Mouse (Mus musculus): ENCODE measurements around the gene Lalba. TPM values are rescaled to one million over a fixed set of nuclear protein-coding genes. Genes with fewer than 3 reads are reported as not detected.
A peak's percentile ranks its signal among the peaks of the same experiment; 100 is the strongest.
"Not testable (repeated sequence)": the region's sequence is repeated elsewhere in the genome, so short reads cannot be mapped to it uniquely, and the experiment has no call there.

Lalba gene
- total RNA-seq (2021) = not detected

DNA sequence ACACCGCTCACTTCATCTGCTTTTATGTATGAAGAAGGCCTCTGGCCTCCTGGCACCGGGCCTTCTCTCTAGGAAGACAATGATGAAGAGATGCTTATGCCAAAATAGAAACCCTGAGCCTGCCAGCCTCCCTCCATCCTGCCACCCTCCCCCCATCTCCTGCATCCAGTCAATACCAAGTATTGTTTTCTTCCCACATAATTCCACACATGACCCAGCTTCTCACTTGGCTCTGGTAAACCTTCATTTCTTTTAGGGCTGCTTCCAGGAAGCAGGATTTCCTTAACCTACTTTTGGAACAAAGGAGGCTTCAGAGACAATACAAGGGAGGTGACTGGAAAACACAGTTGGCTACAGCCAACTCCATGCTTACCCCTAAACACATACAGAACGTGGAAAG is at the start of gene Lalba:
Gene Lalba (minus strand): TSS at position 21 of the 400 bp plus-strand sequence.
- intact Hi-C loops (cut with DNase I) = no loop called here
- DNase-seq = no peak

DNA sequence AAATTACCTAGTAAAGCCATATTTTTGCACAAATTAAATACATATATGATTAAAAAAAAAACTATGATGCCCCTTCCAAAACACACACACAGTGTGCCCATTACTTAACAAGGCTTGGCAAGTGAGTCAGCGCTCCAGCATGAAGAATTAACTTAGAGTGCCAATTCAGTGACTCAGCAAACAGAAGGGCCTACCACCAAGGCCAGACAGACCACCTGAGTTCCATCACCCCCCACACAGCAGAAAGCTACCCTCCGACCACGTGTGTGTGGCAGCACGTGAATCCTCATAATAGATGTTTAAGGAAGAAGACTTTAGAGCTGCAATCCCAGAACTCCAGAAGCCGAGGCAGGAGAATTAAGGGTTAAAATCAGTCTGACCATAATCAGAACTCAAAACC is 49.8 kb upstream of the Lalba start:
- DNase-seq = no peak
- intact Hi-C loops (cut with DNase I) = no loop called here

DNA sequence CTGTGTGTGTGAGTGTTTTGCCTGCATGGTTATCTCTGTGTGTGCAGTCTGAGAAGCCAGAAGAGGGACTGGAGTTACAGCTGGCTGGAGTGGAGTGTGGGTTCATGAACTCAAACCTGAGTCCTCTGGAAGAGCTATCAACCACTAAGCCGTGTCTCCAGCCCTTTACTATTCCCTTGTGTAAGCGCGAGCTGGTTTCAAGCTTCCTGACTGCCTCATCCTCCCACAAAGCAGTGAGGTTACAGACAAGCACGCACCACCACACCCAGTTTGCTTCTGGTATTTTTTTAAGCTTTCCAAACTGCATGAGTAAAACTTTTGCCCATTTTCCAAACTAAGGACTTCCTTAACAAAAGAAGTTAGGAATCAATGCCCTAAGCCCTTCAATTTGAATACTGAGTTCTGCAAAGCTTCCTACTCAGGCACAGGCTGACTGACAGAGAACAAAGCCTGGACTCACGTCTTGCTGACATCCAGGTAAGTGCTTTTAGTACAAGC is 45.6 kb upstream of the Lalba start:
- intact Hi-C loops (cut with DNase I) = no loop called here
- no peak for DNase-seq

GRCm38 (mm10) chr15:98527056-98527771 is 44.7 kb upstream of the Lalba start:
- no peak for DNase-seq
- intact Hi-C loops (cut with DNase I) = no loop called here

GRCm38 (mm10) chr15:98526057-98526456 is 43.5 kb upstream of the Lalba start:
- no peak for DNase-seq
- intact Hi-C loops (cut with DNase I) = no loop called here

- intact Hi-C loops (cut with DNase I) = no loop called here
- DNase-seq = no peak
Observed at GRCm38 (mm10) chr15:98521245-98521644, 38.7 kb upstream of the Lalba start.

- intact Hi-C loops (cut with DNase I) = loop anchor here (10.0 kb wide), 1 partner anchor 353 kb away; the partner anchor contains the start of genes Asb8 and Ccdc184
- peak; percentile 54 for DNase-seq
Observed at GRCm38 (mm10) chr15:98517380-98518355, 35.1 kb upstream of the Lalba start.

GRCm38 (mm10) chr15:98514845-98515244 is 32.3 kb upstream of the Lalba start:
- not testable (repeated sequence) for DNase-seq
- intact Hi-C loops (cut with DNase I) = loop anchor here (10.0 kb wide), 1 partner anchor 350 kb away; the partner anchor contains the start of genes Asb8 and Ccdc184

GRCm38 (mm10) chr15:98514146-98514545 is 31.6 kb upstream of the Lalba start:
- intact Hi-C loops (cut with DNase I) = loop anchor here (10.0 kb wide), 1 partner anchor 349 kb away; the partner anchor contains the start of genes Asb8 and Ccdc184
- no peak for DNase-seq

DNA sequence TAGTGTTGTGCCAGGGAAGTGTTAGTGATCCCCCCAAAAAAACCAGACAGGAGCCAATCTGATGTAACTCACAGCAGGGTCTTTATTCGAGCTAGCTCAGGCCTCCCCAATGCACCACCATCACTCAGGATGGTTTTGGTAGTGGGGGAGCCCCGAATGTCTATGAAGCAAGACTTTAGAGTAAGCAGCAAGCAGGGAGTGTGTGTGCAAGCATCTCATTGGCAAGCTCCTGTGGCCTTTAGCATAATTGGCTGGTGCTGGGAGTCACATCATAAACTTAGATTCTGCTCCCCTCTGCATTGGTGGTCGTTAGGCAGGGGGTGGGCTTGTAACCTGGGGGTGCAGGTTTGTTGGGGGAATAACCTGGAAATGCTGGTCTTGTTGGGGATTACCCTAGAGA is 31.2 kb upstream of the Lalba start:
- not testable (repeated sequence) for DNase-seq
- intact Hi-C loops (cut with DNase I) = loop anchor here (10.0 kb wide), 1 partner anchor 349 kb away; the partner anchor contains the start of genes Asb8 and Ccdc184

DNA sequence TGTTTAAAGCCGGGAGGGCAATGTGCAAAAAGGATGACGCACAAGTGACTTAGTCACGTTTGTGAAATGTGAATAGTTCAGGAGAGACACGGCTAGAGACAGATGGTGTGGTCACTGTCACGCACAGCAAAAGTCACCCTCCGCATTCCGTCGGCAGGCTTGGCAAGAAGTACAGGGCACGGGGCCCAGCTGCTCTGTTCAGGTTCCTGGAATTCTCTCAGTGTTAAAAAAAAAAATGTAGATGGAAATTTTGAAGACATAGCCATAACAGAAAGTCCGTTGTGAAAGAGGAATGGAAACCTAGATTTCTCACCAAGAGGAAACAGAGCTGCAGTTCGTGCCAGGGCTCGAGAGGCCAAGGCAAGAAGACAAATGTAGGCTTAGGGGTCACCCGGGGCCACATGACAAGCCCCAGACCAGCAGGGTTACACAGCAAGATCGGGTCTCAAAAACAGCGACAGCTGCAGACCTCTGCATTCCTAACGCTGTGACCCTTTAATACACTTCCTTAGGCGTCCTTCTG is 30.3 kb upstream of the Lalba start:
- intact Hi-C loops (cut with DNase I) = loop anchor here (10.0 kb wide), 1 partner anchor 348 kb away; the partner anchor contains the start of genes Asb8 and Ccdc184
- DNase-seq = peak; percentile 36

- intact Hi-C loops (cut with DNase I) = loop anchor here (10.0 kb wide), 1 partner anchor 347 kb away; the partner anchor contains the start of genes Asb8 and Ccdc184
- DNase-seq = no peak
Observed at GRCm38 (mm10) chr15:98512232-98512631, 29.7 kb upstream of the Lalba start.

DNA sequence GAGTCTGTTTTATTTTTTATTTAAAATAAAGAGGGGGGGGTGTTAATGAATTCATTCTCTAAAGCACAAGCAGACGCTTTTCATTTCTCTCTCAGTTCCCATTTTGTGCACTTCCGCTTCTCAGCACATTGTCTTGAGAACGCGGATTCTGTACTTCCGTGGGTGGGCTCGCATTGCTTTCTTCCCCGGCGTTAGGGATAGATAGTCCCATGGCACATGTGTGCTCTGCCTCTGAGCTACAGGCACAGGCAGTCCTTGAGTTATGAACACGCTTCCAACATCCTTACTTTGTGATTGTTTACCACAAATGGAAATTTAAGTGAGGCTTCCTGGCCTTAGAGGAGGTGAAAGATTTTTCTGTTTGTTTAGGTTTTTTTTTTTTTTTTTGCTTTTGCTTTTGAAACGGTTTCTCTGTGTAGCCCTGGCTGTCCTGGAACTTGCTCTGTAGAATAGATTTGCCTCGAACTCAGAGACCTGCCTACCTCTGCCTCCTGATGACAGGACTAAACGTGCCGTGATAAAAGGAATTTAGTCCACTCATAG is 28.9 kb upstream of the Lalba start:
- no peak for DNase-seq
- intact Hi-C loops (cut with DNase I) = loop anchor here (10.0 kb wide), 1 partner anchor 347 kb away; the partner anchor contains the start of genes Asb8 and Ccdc184

- peak; percentile 77 for DNase-seq
- intact Hi-C loops (cut with DNase I) = loop anchor here (10.0 kb wide), 1 partner anchor 346 kb away; the partner anchor contains the start of genes Asb8 and Ccdc184
Observed at GRCm38 (mm10) chr15:98510438-98511385, 28.2 kb upstream of the Lalba start.

DNA sequence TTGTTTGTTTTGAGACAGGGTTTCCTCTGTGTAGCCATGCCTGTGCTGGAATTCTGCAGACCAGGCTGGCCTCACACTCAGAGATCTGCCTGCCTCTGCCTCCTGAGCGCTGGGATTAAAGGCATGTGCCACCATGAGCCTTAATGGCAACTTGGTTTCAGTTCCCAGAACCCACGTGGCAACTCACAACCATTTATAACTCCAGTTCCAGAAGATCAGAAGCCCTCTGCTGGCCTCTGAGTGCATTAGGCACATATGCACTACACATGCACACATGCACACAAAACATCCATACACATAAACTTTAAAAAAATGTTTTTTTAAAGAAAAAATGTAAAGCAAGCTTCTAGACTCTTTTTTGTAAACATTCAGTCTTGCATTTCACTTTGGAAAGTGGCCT is 26.9 kb upstream of the Lalba start:
- no peak for DNase-seq
- intact Hi-C loops (cut with DNase I) = no loop called here

DNA sequence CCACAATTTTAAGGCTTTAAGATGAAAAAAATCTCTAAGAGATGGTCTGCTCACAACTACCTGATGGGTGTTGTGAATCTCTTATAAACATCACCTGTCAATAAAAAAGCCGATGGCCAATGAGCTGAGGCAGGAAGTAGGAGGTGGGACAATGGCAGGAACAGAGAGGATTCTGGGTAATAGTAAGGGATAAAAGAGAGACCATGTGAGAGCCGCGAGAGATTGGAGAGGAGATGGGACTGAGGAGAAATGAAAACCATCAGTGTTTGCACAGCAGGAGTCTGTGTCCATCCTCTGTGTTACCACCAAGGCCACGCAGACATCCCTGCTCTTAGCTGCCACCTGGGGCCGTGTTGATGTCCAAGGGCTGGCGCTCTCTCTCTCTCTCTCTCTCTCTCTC is 24.8 kb upstream of the Lalba start:
- DNase-seq = no peak
- intact Hi-C loops (cut with DNase I) = no loop called here

DNA sequence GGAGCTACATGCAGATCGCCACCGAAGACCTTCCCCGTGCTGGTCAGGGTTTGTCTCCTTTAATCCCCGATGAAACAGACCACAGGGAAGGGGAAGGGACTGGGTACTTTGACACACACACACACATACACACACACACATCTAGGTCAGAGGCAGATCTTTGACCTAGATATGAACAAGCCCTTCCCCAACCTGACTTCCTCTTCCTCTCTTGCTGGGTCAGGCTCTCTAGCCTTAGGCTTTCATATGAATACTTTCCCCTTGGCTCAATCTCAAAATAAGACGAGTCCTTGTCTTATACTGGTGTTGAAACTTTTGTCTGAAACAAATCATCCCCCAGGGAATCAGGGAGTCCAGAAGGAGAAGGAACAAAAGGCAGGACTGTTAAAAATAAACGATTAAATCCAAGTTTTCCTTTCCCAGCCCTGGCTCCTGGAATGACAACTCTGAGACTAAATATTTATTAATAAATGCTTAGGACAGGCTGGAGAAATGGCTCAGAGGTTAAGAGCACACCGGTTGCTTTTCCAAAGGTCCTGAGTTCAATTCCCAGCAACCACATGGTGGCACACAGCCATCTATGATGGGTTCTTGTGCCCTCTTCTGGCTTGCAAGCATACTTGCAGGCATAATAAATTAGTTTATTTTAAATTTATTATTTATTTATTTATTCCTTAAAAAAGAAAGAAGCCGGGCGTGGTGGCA is 23.9 kb upstream of the Lalba start:
- no peak for DNase-seq
- intact Hi-C loops (cut with DNase I) = no loop called here

DNA sequence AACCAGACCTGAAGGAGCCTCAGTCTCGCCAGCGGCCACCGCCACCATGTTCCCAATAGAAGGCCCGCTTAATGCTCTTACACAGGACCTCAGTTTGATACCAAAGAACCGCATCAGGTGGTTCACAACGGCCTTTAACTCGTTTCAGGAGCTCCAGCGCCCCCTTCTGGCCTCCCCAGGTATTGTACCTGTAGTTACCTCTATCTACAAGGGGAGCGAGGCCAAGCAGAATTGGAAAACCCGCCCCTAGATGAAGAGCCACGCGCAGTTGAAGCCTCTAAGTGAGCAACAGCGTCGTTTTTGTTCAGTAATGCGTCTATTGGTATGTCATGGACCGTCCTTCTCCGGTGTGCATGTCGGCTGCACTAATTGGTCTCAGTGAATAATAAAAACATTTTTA is 22.0 kb upstream of the Lalba start:
- intact Hi-C loops (cut with DNase I) = no loop called here
- DNase-seq = peak; percentile 67

Data from left cerebral cortex, postnatal 4 days (tissue).